Mouse (Mus musculus) testis, adult 2 months (tissue): ENCODE measurements around the gene Dnase1l1.

Source experiments
- CTCF ChIP-seq: fragments of 200-500 bp; IDR thresholded peaks from 2 replicates; pipeline ENCODE4 v1.5.1; 2012; ENCODE audit warnings: low read depth, mild to moderate bottlenecking, inconsistent platforms, low read length, moderate library complexity; ENCODE audit not compliant: control insufficient read depth, insufficient read depth, insufficient replicate concordance
- POLR2A ChIP-seq: fragments of 200-500 bp; IDR thresholded peaks from 2 replicates; pipeline ENCODE4 v1.6.1; 2012; ENCODE audit warnings: low read depth, mild to moderate bottlenecking, inconsistent platforms, low read length, moderate library complexity; ENCODE audit not compliant: control insufficient read depth

DNA sequence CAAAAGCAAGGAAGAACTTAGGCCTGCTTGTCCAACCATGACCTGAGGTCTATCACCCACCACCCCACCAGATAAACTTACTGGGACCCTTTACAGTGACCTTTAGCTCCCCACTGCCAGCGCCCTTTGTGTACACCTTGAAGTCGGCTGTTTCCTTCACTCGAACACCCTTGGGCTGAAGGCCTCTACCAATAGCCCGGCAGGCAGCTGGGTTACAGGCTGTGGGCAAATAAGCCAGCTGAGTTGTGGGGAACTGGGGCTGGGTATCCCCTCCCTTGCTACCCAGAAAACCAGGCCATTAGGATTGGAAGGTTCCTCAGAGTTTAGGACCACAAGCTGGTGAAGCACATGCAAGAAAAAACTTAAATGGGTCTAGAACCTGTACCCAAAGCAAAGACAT is 41.8 kb downstream of the Dnase1l1 start:
- TF ChIP-seq CTCF (no peak), POLR2A (no peak)
